Mouse (Mus musculus): ENCODE measurements around the gene Slc2a5. TPM values are rescaled to one million over a fixed set of nuclear protein-coding genes. Genes with fewer than 3 reads are reported as not detected.

Gene Slc2a5
- total and polyA plus RNA-seq, 3 experiments, result 0.16 TPM; not detected in 2

DNA sequence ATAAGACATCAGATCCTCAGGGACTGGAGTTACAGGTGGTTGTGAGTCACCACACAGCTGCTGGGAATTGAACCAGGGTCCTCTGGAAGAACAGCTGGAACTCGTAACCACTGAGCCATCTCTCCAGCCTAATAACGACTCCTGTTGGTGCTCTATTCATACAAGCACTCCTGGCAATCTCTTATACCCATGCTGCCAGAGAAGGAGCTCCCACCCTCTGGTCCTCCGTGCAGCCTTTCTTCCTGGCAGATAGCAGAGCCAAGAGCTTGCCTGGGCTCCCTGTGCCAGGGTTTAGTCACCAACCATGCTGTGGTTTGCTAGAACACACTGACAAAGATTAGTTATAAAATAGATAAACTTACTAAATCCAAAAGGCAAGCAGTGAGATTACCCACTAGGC is 9.4 kb upstream of the Slc2a5 start:
- TF ChIP-seq POLR2AphosphoS5 (IDR thresholded peaks at IDR 0.05; ENCODE audit: insufficient replicate concordance, low read depth, low read length) (no peak), TAL1 (conservative IDR thresholded peaks at IDR 0.05; ENCODE audit: low read depth, low read length) (no peak), GATA2 (IDR thresholded peaks at IDR 0.05; ENCODE audit: borderline replicate concordance, low read depth, low read length) (no peak), CTCF (IDR thresholded peaks at IDR 0.05; ENCODE audit: low read depth, low read length) (no peak), GATA1 (IDR thresholded peaks at IDR 0.05; ENCODE audit: borderline replicate concordance, low read length) (no peak)
- no peak for DNase-seq (ENCODE audit: low spot score)
- no peak for ATAC-seq (ENCODE audit: extremely low read depth, insufficient number of reproducible peaks, low FRiP score, poor library complexity, severe bottlenecking)
- Histone ChIP-seq H3K27me3 (ENCODE audit: insufficient read depth, low read length) (peaks cover 24% of the 10 kb centered on the region), H3K9me3 (replicated peaks) (no peaks in the 10 kb centered on the region), H3K4me3 (ENCODE audit: low read depth, low read length) (no peak overlapping the region), H3K36me3 (replicated peaks) (no peaks in the 10 kb centered on the region), H3K4me1 (ENCODE audit: insufficient read depth, low read depth, low read length) (no peaks in the 10 kb centered on the region; the same call in 1 of the 2 replicates)

DNA sequence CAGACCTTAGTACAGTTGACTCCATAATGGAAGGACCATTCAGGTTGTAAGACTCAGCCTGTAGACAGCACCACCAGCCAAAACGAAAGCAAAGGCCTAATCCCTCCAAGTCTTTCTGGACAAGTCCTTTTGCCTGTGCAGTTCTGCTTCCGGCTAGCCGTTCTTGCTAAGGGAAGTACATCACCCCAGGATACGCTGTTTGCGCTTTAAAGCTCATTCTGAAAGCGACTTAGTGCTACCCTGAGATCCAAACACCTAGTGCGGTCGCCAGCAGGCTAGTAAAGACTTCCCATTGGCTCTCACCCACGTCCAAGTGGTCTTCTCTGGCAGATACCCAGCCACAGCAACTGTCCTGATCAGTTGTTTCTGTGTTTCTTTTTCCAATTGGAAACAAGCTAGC is 8.7 kb upstream of the Slc2a5 start:
- peaks cover 32% of the 10 kb centered on the region for H3K27me3 ChIP-seq (ENCODE audit: insufficient read depth, low read length)
- no peaks in the 10 kb centered on the region for H3K9me3 ChIP-seq (replicated peaks)
- no peaks in the 10 kb centered on the region; the same call in 1 of the 2 replicates for H3K4me1 ChIP-seq (ENCODE audit: insufficient read depth, low read depth, low read length)
- DNase-seq (ENCODE audit: low spot score) (no peak), ATAC-seq (ENCODE audit: extremely low read depth, insufficient number of reproducible peaks, low FRiP score, poor library complexity, severe bottlenecking) (no peak)
- no peaks in the 10 kb centered on the region for H3K36me3 ChIP-seq (replicated peaks)
- no peak overlapping the region for H3K4me3 ChIP-seq (ENCODE audit: low read depth, low read length)
- no peak for TF ChIP-seq CTCF (IDR thresholded peaks at IDR 0.05; ENCODE audit: low read depth, low read length)
- no peak for TF ChIP-seq TAL1 (conservative IDR thresholded peaks at IDR 0.05; ENCODE audit: low read depth, low read length)
- no peak for TF ChIP-seq GATA1 (IDR thresholded peaks at IDR 0.05; ENCODE audit: borderline replicate concordance, low read length)
- TF ChIP-seq POLR2AphosphoS5 (IDR thresholded peaks at IDR 0.05; ENCODE audit: insufficient replicate concordance, low read depth, low read length), result no peak

DNA sequence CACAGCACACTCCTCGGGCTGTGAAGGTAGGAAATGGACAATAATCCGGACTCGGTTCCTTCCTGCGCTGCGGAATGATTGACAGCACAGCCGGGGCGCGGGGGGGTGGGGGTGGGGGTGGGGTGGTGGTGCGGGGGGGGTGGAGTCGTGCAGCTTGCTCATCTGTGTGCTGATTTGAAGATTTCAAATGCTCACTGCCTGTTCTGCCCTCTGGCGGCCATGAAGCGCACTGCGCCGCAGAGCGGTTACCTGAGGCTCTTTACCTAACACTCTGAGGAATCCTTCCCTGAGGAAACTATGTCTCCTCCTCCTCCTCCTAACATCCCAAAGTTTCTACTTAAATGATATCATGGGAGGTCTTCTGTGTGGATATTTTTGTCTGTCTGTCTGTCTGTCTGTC is 6.2 kb upstream of the Slc2a5 start:
- TF ChIP-seq POLR2AphosphoS5 (IDR thresholded peaks at IDR 0.05; ENCODE audit: insufficient replicate concordance, low read depth, low read length) (no peak), TAL1 (conservative IDR thresholded peaks at IDR 0.05; ENCODE audit: low read depth, low read length) (no peak), GATA2 (IDR thresholded peaks at IDR 0.05; ENCODE audit: borderline replicate concordance, low read depth, low read length) (no peak), GATA1 (IDR thresholded peaks at IDR 0.05; ENCODE audit: borderline replicate concordance, low read length) (no peak), CTCF (IDR thresholded peaks at IDR 0.05; ENCODE audit: low read depth, low read length) (peak; percentile 93)
- Histone ChIP-seq H3K4me3 (ENCODE audit: low read depth, low read length) (no peak overlapping the region), H3K27me3 (ENCODE audit: insufficient read depth, low read length) (peaks cover 21% of the 10 kb centered on the region), H3K4me1 (ENCODE audit: insufficient read depth, low read depth, low read length) (no peaks in the 10 kb centered on the region; the same call in 1 of the 2 replicates), H3K9me3 (replicated peaks) (no peaks in the 10 kb centered on the region), H3K36me3 (replicated peaks) (no peaks in the 10 kb centered on the region)
- DNase-seq (ENCODE audit: low spot score) (peak; percentile 32), ATAC-seq (ENCODE audit: extremely low read depth, insufficient number of reproducible peaks, low FRiP score, poor library complexity, severe bottlenecking) (no peak; the same call in 1 of the 2 replicates)

DNA sequence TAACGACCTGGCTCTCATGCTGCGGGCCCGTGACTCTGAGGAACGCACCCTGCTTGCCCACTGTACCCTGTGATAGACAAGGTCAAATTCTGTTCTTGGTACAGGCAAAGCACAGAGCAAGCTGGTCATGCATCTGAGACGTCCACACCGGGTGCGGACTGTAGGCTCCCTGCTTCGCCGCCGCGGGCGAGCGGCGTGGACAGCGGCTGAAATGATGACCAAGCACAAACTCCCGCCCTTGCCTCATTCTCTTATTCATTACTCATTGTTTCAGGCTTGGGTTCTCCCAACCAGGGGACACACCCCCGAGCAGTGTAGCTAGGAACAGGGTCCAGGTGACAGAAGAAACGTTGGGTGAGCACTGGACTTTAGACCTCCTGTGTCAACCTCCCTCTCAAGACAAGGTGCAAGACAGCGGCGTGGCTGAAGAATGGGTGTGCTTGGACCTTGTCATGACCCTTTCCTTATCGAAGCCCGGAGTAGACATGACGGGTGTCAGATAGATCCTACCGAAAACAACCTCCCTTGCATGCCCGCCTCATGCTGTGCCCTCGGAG is 4.5 kb upstream of the Slc2a5 start:
- Histone ChIP-seq H3K27me3 (ENCODE audit: insufficient read depth, low read length) (peaks cover 17% of the 10 kb centered on the region), H3K4me1 (ENCODE audit: insufficient read depth, low read depth, low read length) (no peaks in the 10 kb centered on the region; the same call in 1 of the 2 replicates), H3K4me3 (ENCODE audit: low read depth, low read length) (no peak overlapping the region), H3K9me3 (replicated peaks) (no peaks in the 10 kb centered on the region), H3K36me3 (replicated peaks) (no peaks in the 10 kb centered on the region)
- no peak for DNase-seq (ENCODE audit: low spot score)
- ATAC-seq (ENCODE audit: extremely low read depth, insufficient number of reproducible peaks, low FRiP score, poor library complexity, severe bottlenecking), result no peak
- TF ChIP-seq GATA1 (IDR thresholded peaks at IDR 0.05; ENCODE audit: borderline replicate concordance, low read length), result no peak
- TF ChIP-seq CTCF (IDR thresholded peaks at IDR 0.05; ENCODE audit: low read depth, low read length), result no peak
- TF ChIP-seq POLR2AphosphoS5 (IDR thresholded peaks at IDR 0.05; ENCODE audit: insufficient replicate concordance, low read depth, low read length), result no peak
- TF ChIP-seq TAL1 (conservative IDR thresholded peaks at IDR 0.05; ENCODE audit: low read depth, low read length), result no peak
- no peak for TF ChIP-seq GATA2 (IDR thresholded peaks at IDR 0.05; ENCODE audit: borderline replicate concordance, low read depth, low read length)

DNA sequence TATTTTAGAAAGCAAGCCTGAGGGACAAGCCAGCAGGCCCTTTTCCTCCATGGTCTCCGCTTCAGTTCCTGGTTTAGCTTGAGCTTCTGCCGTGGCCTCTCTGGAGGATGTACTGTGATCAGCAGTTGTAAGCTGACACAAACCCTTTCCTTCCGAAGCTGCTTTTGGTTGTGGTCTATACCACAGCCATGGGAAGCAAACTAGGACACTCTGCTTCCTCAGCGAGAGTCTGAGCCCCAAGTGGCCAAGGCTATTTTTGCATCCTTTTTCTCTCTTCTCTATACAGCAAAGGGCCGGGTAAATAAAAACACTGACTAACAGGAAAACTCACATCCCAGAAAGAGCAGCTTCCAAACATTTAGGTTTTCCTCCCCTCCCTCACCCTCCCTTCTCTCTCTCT is 1.8 kb upstream of the Slc2a5 start:
- Histone ChIP-seq H3K9me3 (replicated peaks) (no peaks in the 10 kb centered on the region), H3K36me3 (replicated peaks) (no peaks in the 10 kb centered on the region), H3K4me3 (ENCODE audit: low read depth, low read length) (no peak overlapping the region), H3K4me1 (ENCODE audit: insufficient read depth, low read depth, low read length) (peaks cover 2% of the 10 kb centered on the region; the same call in 1 of the 2 replicates), H3K27me3 (ENCODE audit: insufficient read depth, low read length) (peaks cover 25% of the 10 kb centered on the region)
- DNase-seq (ENCODE audit: low spot score) (no peak), ATAC-seq (ENCODE audit: extremely low read depth, insufficient number of reproducible peaks, low FRiP score, poor library complexity, severe bottlenecking) (no peak)
- TF ChIP-seq POLR2AphosphoS5 (IDR thresholded peaks at IDR 0.05; ENCODE audit: insufficient replicate concordance, low read depth, low read length) (no peak), TAL1 (conservative IDR thresholded peaks at IDR 0.05; ENCODE audit: low read depth, low read length) (no peak), GATA1 (IDR thresholded peaks at IDR 0.05; ENCODE audit: borderline replicate concordance, low read length) (no peak), GATA2 (IDR thresholded peaks at IDR 0.05; ENCODE audit: borderline replicate concordance, low read depth, low read length) (no peak), CTCF (IDR thresholded peaks at IDR 0.05; ENCODE audit: low read depth, low read length) (no peak)

DNA sequence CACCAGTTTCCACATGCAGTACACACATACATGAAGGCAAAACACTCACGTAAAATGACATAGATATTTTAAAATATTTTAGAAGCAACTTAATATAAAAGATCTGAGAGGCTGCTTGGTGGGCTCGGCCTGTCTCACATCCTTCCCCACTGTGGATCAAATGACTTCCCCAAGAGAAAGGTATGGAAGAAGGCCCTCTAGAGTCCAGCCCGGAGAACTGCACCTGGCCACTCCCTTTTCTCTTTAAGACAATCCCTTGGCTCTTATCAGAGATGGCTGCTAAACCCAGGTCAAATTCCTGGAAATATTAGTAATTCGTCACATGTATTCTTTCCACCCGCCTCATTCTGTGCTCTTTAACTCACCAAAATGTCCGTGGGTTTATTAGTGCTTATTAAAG is 920 bp upstream of the Slc2a5 start:
- Histone ChIP-seq H3K4me1 (ENCODE audit: insufficient read depth, low read depth, low read length) (0 out of 2 replicates have a peak, but pooled peaks cover 2% of the 10 kb centered on the region), H3K4me3 (ENCODE audit: low read depth, low read length) (no peak overlapping the region), H3K27me3 (ENCODE audit: insufficient read depth, low read length) (peaks cover 31% of the 10 kb centered on the region), H3K36me3 (replicated peaks) (no peaks in the 10 kb centered on the region), H3K9me3 (replicated peaks) (no peaks in the 10 kb centered on the region)
- DNase-seq (ENCODE audit: low spot score), result no peak
- no peak for ATAC-seq (ENCODE audit: extremely low read depth, insufficient number of reproducible peaks, low FRiP score, poor library complexity, severe bottlenecking)
- TF ChIP-seq TAL1 (conservative IDR thresholded peaks at IDR 0.05; ENCODE audit: low read depth, low read length) (no peak), GATA1 (IDR thresholded peaks at IDR 0.05; ENCODE audit: borderline replicate concordance, low read length) (no peak), GATA2 (IDR thresholded peaks at IDR 0.05; ENCODE audit: borderline replicate concordance, low read depth, low read length) (no peak), CTCF (IDR thresholded peaks at IDR 0.05; ENCODE audit: low read depth, low read length) (no peak), POLR2AphosphoS5 (IDR thresholded peaks at IDR 0.05; ENCODE audit: insufficient replicate concordance, low read depth, low read length) (no peak)

Measured in G1E (cell line).